Mouse (Mus musculus) gastrocnemius, adult 2 months (tissue): ENCODE results near the gene Them5. TPM values are rescaled to one million over a fixed set of nuclear protein-coding genes. Genes with fewer than 3 reads are reported as not detected.

Source experiments
- DNase-seq: peaks from one replicate; pipeline ENCODE4 v3.0.0; 2022
- H3K27ac ChIP-seq: fragments of 200-600 bp; 2 replicates; pipeline ENCODE4 v1.8.1; 2022; ENCODE audit warnings: mild to moderate bottlenecking
- H3K4me3 ChIP-seq: fragments of 200-600 bp; 2 replicates; pipeline ENCODE4 v1.8.1; 2022; ENCODE audit warnings: mild to moderate bottlenecking, moderate library complexity
- CTCF ChIP-seq: fragments of 200-600 bp; IDR thresholded peaks from 2 replicates; pipeline ENCODE4 v1.8.1; 2022; ENCODE audit warnings: antibody characterized with exemption, mild to moderate bottlenecking, moderate library complexity
- intact Hi-C: fragments of 180-260 bp; cut with DNase I; formaldehyde crosslinking; loops from one replicate; pipeline ENCODE4 v1.15.1; 2025
- total RNA-seq, 2 experiments: library from RNA; stranded (reverse); gene quantifications; 2 replicates each; pipeline ENCODE4 v1.2.3; 2021

The Them5 gene
- total RNA-seq, 2 experiments from 2014 or later: not detected

DNA sequence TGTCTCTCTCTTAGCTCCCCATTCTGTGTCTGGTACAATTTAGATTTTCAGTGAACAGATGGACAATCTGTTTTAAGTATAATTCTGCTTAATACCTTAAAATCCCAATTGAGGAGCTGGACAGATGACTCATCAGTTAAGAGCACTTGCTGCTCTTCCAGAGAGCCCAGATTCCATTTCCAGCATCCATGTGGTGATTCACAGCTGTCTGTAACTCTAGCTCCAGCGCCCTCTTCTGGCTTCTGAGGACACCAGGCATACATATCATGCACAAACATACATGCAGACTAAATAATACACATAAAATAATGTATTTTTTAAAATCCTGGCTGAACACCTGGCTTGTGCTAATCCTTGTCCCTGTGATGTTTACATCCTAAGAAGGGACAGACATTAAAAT, 18.9 kb downstream of the Them5 start:
- intact Hi-C loops: loop anchor here (10.0 kb wide), 2 partner anchors 304 to 544 kb away; no protein-coding TSS in a partner anchor
- Histone ChIP-seq H3K4me3 (no peak overlapping the region), H3K27ac (no peak overlapping the region)
- peak; percentile 26 for DNase-seq
- peak; percentile 53 for TF ChIP-seq CTCF

DNA sequence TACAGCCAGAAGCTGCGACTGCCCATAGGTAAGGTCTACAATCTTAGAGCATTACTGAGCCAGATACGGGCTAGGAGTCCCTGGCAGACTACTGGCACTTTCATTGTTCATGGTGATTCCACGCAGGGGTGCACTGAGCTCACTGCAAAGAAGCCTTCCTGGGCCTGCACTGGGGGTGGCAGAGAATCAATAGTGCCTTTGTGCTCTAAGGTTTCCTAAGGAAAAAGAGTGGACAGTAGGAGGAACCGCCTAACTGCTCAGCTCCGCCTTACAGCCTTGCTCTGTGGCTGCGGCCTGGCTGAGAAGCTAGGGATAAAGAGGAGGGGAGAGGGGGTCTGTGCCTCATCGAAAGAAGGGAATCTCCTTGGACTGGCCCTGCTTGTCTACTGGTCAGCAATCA, 20.2 kb downstream of the Them5 start, which contains the start of gene C2cd4d:
TSS of gene C2cd4d (plus strand) at position 301 of the 400 bp plus-strand sequence.
- Histone ChIP-seq H3K4me3 (peak within 1 kb of the TSS; percentile 78), H3K27ac (no peak within 1 kb of the TSS; the same call in 1 of the 2 replicates)
- no peak for TF ChIP-seq CTCF
- no peak for DNase-seq
- intact Hi-C loops: loop anchor here (10.0 kb wide), 2 partner anchors 303 to 543 kb away; no protein-coding TSS in a partner anchor

- intact Hi-C loops: loop anchor here (10.0 kb wide), 2 partner anchors 301 to 541 kb away; no protein-coding TSS in a partner anchor
- no peak for TF ChIP-seq CTCF
- peak; percentile 78 for DNase-seq
- Histone ChIP-seq H3K4me3 (peak overlapping the region; percentile 78), H3K27ac (peak overlapping the region; percentile 76)
These were observed 21.6 kb downstream of the Them5 start for GRCm38 (mm10) chr3:94363291-94364153.

- intact Hi-C loops: loop anchor here (10.0 kb wide), 2 partner anchors 301 to 541 kb away; no protein-coding TSS in a partner anchor
- TF ChIP-seq CTCF: no peak
- no peak for DNase-seq
- H3K27ac ChIP-seq: peak overlapping the region; percentile 76
- H3K4me3 ChIP-seq: peak overlapping the region; percentile 78
These were observed 22.2 kb downstream of the Them5 start for GRCm38 (mm10) chr3:94364154-94364526.

DNA sequence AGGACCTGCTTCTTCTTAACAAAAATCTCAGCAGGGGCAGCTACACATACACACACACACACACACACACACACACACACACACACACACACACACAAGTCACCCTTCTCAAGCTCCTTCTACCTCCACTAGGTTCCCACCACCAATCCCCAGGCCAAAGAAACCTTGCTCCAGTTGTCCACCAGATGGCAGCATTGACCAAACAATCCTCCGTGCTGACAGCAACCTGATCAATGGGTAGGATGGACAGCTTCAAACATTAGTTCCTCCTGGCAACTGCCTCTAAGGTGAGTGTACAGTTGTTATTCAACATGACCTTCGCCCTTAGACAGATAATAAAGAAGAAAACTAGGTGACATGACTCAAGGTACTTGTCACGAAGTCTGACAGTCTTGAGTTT, 24.9 kb downstream of the Them5 start:
- Histone ChIP-seq H3K4me3 (no peak overlapping the region), H3K27ac (no peak overlapping the region)
- DNase-seq: peak; percentile 71
- TF ChIP-seq CTCF: peak; percentile 74
- intact Hi-C loops: loop anchor here (2.0 to 10.0 kb wide), 5 partner anchors 91 to 538 kb away; no protein-coding TSS in a partner anchor

GRCm38 (mm10) chr3:94367511-94367910, 25.6 kb downstream of the Them5 start:
- no peak overlapping the region for H3K27ac ChIP-seq
- TF ChIP-seq CTCF: no peak
- no peak overlapping the region for H3K4me3 ChIP-seq
- no peak for DNase-seq
- intact Hi-C loops: loop anchor here (2.0 to 10.0 kb wide), 5 partner anchors 90 to 537 kb away; no protein-coding TSS in a partner anchor

DNA sequence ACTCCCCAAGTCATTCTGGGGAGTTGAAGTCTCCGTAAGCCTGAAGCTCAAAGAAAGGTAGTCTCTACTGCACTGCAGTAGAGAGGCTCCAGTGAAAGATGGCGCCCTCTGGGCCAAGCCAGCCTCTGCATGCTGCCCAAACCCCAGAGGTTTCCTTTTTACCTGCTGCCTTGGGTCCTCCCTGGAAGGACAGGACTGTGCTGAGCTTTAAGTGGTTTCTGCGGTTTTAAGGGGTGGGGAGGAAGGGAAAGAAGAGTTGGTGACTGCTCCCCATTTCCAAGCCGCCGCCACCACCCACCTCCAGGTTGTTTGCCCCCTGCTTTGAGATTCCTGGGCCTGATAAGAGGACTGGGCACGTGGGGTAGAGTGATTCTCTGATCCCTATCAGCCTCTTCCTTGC, 26.7 kb downstream of the Them5 start:
- intact Hi-C loops: loop anchor here (5.0 to 10.0 kb wide), 4 partner anchors 89 to 536 kb away; no protein-coding TSS in a partner anchor

GRCm38 (mm10) chr3:94369709-94370108, 27.8 kb downstream of the Them5 start:
- intact Hi-C loops: loop anchor here (5.0 to 10.0 kb wide), 5 partner anchors 73 to 535 kb away; partner anchors contain the start of genes Mrpl9 and Oaz3
- no peak for DNase-seq
- Histone ChIP-seq H3K4me3 (no peak overlapping the region), H3K27ac (no peak overlapping the region)
- no peak for TF ChIP-seq CTCF

More for the DNA sequence above, 26.7 kb downstream of the Them5 start:
- Histone ChIP-seq H3K4me3 (no peak overlapping the region), H3K27ac (no peak overlapping the region)
- TF ChIP-seq CTCF: no peak
- no peak for DNase-seq

DNA sequence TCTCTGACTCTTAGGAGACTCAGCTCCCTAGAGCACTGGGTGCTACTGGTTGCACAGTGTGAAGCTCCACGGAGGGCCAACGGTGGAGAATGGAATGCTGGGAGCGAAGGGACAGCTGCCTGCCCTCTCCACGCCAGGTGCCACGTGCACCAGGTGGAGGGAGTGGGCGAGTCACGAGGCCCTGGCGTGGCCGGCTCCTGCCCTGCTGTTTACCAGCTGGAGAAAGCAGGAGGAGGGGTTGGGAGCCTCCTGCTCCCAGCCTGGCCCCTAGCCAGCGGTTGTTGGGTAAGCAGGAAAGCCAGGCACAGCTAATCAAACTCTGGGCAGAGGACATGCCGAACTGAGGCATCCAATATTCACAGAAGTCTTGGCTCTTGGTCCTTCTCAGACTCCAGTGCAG, 29.7 kb downstream of the Them5 start:
- TF ChIP-seq CTCF: no peak
- peak overlapping the region; percentile 94 for H3K27ac ChIP-seq
- peak; percentile 95 for DNase-seq
- intact Hi-C loops: loop anchor here (5.0 kb wide), 1 partner anchor 71 kb away; the partner anchor contains the start of genes Mrpl9 and Oaz3
- H3K4me3 ChIP-seq: peak overlapping the region; percentile 80

DNA sequence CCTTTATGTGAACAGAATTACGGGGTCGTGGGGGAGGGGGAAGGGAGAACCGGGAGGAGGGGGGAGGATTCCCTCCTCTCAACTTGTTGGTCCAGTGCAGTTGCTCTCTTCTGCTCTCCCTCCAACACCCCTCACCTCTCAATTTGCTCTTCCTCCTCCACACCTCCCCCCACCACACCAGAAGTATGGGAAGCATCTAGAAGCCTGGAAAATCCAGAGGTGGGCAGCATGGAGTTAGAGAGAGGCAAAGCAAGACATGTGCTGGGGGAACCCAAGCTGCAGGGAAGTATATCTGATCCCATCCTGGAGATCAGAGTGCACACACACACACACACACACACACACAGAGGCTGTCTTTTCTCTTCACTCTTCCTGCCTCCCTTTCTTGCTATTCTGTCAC, 30.1 kb downstream of the Them5 start:
- DNase-seq: no peak
- H3K27ac ChIP-seq: peak overlapping the region; percentile 94
- H3K4me3 ChIP-seq: peak overlapping the region; percentile 80
- intact Hi-C loops: loop anchor here (5.0 kb wide), 1 partner anchor 70 kb away; the partner anchor contains the start of genes Mrpl9 and Oaz3
- no peak for TF ChIP-seq CTCF

DNA sequence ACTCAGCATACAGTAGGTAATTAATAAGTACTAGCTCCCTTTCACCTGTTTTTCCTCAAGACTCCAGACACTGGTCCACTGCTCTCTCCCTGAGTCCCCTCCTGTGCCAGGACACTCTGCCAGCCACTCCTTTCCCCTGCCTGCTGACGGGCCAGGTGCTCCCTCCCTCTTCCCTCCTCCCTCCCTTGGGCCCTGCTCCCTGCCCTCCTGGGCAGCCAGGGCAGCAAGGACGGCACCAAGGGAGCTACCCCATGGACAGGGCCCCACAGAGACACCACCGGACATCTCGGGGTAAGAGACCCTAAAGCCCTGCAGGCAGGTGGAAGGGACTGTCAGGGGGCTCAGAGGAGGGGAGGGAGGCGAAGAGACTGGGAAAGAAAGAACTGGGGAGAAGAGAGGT, 30.7 kb downstream of the Them5 start, which contains the start of gene Rorc:
TSS of gene Rorc (plus strand) at position 154 of the 400 bp plus-strand sequence.
- peak within 1 kb of the TSS; percentile 94 for H3K27ac ChIP-seq
- H3K4me3 ChIP-seq: peak within 1 kb of the TSS; percentile 80
- intact Hi-C loops: loop anchor here (5.0 kb wide), 1 partner anchor 70 kb away; the partner anchor contains the start of genes Mrpl9 and Oaz3
- no peak for TF ChIP-seq CTCF
- DNase-seq: peak; percentile 89

DNA sequence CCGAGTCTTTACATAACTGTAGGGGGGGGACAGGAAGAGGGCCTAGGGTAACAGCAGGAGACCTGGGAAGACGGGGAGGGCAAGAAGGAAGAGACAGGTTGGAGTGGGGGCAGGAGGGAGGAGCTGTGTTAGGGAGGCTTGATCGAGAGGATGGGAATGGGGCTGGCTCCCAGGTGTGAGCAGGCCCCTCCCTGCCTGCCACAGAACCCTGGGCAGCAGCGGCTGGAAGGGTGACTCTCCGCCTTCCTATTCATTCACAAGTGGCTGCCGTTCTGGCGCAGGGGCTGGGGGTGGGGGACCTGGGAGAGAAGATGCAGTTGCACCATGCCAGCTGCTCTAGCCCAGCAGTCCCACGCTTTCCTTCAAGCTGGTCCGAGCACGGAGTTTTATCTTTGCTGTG, 31.2 kb downstream of the Them5 start:
- no peak for TF ChIP-seq CTCF
- intact Hi-C loops: loop anchor here (5.0 kb wide), 1 partner anchor 69 kb away; the partner anchor contains the start of genes Mrpl9 and Oaz3
- Histone ChIP-seq H3K4me3 (peak overlapping the region; percentile 80), H3K27ac (peak overlapping the region; percentile 94)
- DNase-seq: peak; percentile 32
